Mouse (Mus musculus): Measurements from ENCODE around the gene Farp2. TPM values are rescaled to one million over a fixed set of nuclear protein-coding genes. Genes with fewer than 3 reads are reported as not detected.
A peak's percentile ranks its signal among the peaks of the same experiment; 100 is the strongest.

Gene Farp2
- polyA plus RNA-seq, 1 experiment from 2014 or later = 2.7 TPM

DNA sequence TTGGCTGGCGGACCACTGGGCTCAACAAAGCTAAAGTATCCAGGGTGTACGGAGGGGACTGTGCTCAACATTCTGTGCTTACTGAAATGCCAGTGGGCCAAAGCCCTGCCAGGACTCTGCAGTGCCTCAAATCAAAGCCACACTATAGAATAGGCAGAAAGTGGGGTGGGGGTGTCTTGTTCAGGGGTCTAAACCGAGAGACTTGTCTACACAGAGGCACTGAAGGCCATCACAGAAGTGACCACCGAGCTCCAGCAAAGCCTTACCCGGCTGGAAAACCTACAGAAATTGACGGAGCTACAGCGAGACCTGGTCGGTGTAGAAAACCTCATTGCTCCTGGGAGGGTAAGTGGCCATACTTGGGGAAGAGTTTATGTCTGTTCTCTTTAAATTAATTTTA lies 97.9 kb downstream of the Farp2 start:
- Histone ChIP-seq H3K27ac (no peak overlapping the region), H3K4me2 (no peak overlapping the region), H3K9ac (no peak overlapping the region), H3K4me1 (no peaks in the 10 kb centered on the region), H3K27me3 (no peaks in the 10 kb centered on the region), H3K36me3 (ENCODE audit: poor library complexity, severe bottlenecking) (no peaks in the 10 kb centered on the region), H3K9me3 (replicated peaks) (no peaks in the 10 kb centered on the region), H3K4me3 (no peak overlapping the region)
- no peak for ATAC-seq
- WGBS = 81% methylated on average over 8 of the region's 8 CpGs

DNA sequence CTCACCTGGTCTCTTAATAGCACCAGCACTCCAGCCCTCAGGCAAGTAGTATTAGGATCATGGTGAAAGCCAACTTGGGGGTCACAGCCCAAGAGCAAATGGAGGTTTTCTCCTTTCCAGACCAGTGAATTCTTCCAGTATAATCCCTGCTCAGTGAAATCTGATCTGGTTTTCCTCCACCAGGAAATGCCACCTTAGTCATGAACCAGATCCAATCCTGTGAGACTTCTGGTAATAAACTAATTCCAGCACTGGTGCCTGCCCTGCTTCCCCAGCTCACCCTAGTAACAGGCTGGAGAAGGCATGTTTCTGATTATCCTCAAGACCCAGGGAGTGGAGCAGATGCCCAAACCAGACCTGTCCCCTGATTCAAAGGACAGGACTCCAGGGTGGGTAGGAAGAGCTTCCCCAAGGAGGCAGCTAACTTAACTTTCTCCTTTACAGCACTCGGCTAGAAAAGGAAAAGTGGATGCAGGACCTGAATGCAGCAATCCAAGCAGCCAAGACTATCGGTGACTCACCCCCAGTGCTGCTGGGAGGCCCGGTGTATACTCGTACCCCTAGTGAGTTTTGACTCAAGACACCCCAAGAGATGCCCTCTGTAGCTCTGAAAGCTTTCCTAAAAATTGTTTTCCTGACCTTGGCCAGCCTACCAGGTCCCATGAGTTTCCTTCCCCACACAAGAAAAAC lies 106.3 kb downstream of the Farp2 start:
- no peak overlapping the region for H3K4me3 ChIP-seq
- H3K36me3 ChIP-seq (ENCODE audit: poor library complexity, severe bottlenecking) = peaks cover 36% of the 10 kb centered on the region
- no peaks in the 10 kb centered on the region for H3K4me1 ChIP-seq
- H3K27ac ChIP-seq = no peak overlapping the region
- ATAC-seq = no peak
- no peaks in the 10 kb centered on the region for H3K27me3 ChIP-seq
- no peak overlapping the region for H3K9ac ChIP-seq
- no peaks in the 10 kb centered on the region for H3K9me3 ChIP-seq (replicated peaks)
- WGBS = 89% methylated on average over 4 of the region's 4 CpGs
- no peak overlapping the region for H3K4me2 ChIP-seq

DNA sequence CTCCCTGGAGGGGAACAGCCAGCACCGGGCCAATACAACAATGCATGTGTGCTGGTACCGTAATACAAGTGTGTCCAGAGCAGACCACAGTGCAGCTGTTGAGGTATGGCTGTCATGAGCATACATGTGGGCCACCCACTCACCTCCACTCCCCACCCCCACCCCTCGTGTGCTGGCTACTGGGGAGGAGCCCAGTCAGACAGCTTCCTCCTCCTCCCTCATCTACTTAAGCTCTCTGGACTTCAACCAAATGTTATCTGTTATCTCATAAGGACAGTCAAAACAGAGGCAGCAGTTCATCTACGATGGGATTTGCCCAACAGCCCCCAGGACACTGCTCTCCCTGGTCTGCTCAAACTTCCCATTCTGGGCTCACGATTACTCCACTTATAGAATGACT lies 107.1 kb downstream of the Farp2 start:
- no peaks in the 10 kb centered on the region for H3K4me1 ChIP-seq
- H3K27me3 ChIP-seq = no peaks in the 10 kb centered on the region
- no peaks in the 10 kb centered on the region for H3K9me3 ChIP-seq (replicated peaks)
- ATAC-seq = peak; percentile 31; the same call in 1 of the 2 replicates
- no peak overlapping the region for H3K4me3 ChIP-seq
- peaks cover 44% of the 10 kb centered on the region for H3K36me3 ChIP-seq (ENCODE audit: poor library complexity, severe bottlenecking)
- no peak overlapping the region for H3K9ac ChIP-seq
- WGBS = 88% methylated on average over 5 of the region's 5 CpGs
- no peak overlapping the region for H3K4me2 ChIP-seq
- H3K27ac ChIP-seq = no peak overlapping the region

DNA sequence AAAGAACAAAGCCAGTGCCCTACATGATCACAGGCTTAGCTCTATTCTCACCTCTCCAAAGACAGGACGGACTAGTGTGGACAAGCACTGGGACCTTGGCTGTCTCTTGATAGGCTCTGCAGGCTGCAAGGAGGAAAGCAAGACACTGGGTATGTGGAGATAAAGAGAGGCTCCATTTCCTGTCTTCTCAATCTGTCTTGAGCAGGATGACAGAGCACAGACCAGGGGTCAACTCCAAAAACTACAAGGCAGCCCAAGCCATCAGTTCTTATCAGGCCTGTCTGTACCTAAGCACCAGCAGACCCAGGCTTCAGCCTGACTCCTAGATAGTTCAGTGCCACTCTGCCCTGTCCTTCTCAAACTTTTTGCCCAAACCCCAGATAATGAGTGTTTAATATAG lies 112.6 kb downstream of the Farp2 start:
- H3K27ac ChIP-seq = no peak overlapping the region
- H3K27me3 ChIP-seq = no peaks in the 10 kb centered on the region
- 100% methylated on average over 1 of the region's 1 CpGs for WGBS
- no peak overlapping the region for H3K9ac ChIP-seq
- H3K4me1 ChIP-seq = no peaks in the 10 kb centered on the region
- peaks cover 93% of the 10 kb centered on the region for H3K36me3 ChIP-seq (ENCODE audit: poor library complexity, severe bottlenecking)
- no peak for ATAC-seq
- H3K4me2 ChIP-seq = no peak overlapping the region
- no peak overlapping the region for H3K4me3 ChIP-seq
- no peaks in the 10 kb centered on the region for H3K9me3 ChIP-seq (replicated peaks)

DNA sequence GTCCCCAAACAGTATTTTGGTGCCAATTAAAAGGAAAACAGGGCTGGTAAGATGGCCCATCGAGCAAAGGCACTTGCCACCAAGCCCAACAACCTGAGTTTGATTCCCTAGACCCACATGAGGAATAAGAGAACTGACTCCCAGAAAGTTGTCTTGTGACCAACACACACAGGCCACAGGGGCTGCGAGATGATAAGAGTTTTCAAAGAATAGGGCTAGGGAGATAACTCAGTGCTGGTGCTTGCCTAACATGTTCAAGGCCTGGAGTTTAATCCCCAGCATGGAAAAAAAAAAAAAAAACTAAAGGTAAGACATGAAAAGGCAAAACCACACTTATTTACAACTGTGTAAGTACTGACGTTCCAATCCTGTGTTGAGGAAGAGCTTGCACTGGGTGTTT lies 118.9 kb downstream of the Farp2 start:
- 95% methylated on average over 3 of the region's 3 CpGs for WGBS
- Histone ChIP-seq H3K27ac (no peak overlapping the region), H3K9ac (no peak overlapping the region), H3K4me2 (no peak overlapping the region), H3K36me3 (ENCODE audit: poor library complexity, severe bottlenecking) (peaks cover 44% of the 10 kb centered on the region), H3K4me3 (no peak overlapping the region), H3K27me3 (no peaks in the 10 kb centered on the region), H3K9me3 (replicated peaks) (no peaks in the 10 kb centered on the region), H3K4me1 (peaks cover 21% of the 10 kb centered on the region)
- ATAC-seq = no peak

DNA sequence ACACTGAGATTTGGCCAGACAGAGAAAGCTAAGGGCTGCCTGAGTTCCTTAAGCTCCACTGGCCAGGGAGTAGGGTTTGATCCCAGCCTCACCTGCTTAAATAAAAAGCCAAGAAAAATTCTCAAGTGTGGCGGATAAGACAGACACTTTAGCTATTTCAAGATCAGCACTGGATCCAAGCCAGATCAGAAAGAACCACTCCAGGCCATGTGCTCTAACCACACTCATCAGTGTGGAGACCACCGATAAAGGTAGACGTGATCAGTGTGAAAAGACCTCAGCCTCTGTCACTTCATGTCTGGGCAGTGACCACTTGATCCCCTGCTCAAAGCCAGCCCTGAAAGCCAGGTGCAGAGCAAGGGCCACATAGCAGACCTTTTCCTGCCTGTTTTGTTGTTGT lies 120.8 kb downstream of the Farp2 start:
- WGBS = 94% methylated on average over 3 of the region's 3 CpGs
- H3K27ac ChIP-seq = no peak overlapping the region

DNA sequence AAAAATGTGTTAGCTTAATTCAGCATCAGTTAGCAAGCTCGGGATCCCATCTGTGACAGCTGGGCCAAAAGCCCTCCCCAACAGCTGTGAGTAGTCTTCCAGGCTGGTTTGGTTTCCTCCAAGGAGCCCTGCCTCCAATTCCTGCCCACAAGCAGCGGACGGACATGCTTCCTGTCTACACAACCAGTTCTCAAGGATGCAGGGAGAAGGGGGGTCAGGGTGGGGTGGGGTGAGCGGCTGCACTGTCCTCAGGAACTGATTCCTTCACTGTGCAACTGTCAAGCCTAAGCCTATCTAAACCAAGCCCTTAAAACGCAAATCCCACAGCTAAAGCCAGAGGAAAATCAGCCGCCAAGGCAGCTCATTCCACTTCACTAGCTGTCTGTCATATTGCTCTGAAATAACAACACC lies 122.6 kb downstream of the Farp2 start:
- H3K9ac ChIP-seq = peak overlapping the region; percentile 94
- H3K4me3 ChIP-seq = peak overlapping the region; percentile 98
- peak overlapping the region; percentile 97 for H3K4me2 ChIP-seq
- H3K4me1 ChIP-seq = peaks cover 25% of the 10 kb centered on the region
- H3K27me3 ChIP-seq = no peaks in the 10 kb centered on the region
- H3K27ac ChIP-seq = peak overlapping the region; percentile 81; the same call in 1 of the 2 replicates
- no peak for ATAC-seq
- WGBS = 11% methylated on average over 6 of the region's 6 CpGs
- no peaks in the 10 kb centered on the region for H3K9me3 ChIP-seq (replicated peaks)
- H3K36me3 ChIP-seq (ENCODE audit: poor library complexity, severe bottlenecking) = peaks cover 8% of the 10 kb centered on the region

More for the DNA sequence above, 120.8 kb downstream of the Farp2 start:
- Histone ChIP-seq H3K9ac (no peak overlapping the region), H3K4me2 (no peak overlapping the region), H3K27me3 (no peaks in the 10 kb centered on the region), H3K9me3 (replicated peaks) (no peaks in the 10 kb centered on the region), H3K4me3 (no peak overlapping the region), H3K36me3 (ENCODE audit: poor library complexity, severe bottlenecking) (peaks cover 25% of the 10 kb centered on the region), H3K4me1 (peaks cover 25% of the 10 kb centered on the region)
- ATAC-seq = no peak

DNA sequence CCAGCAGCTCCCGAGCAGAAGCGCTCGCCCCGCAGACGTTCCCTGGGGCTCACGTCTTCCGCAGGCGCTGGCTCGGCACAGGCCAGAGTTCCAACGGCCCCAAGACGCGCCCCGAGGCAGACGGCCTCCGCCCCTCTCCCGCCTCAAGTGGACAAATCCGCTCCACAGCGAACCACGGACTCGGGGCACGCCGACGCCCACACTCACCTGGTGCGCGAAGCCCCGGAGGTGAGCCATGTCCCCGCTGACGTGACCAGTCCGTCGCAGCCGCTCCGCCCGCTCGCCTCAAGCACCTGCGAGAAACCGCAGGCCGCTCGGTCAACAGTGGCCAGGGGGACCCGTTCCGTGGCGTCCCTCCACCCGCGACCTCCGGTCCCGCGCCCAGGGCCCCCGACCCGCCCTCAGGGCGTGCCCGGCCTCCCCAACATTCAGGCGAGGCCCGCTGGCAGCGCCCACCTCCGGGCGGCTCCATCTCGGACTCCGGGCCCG lies 123.3 kb downstream of the Farp2 start:
- Histone ChIP-seq H3K9me3 (replicated peaks) (no peaks in the 10 kb centered on the region), H3K4me3 (peak overlapping the region; percentile 98), H3K4me2 (peak overlapping the region; percentile 97), H3K4me1 (peaks cover 25% of the 10 kb centered on the region), H3K9ac (peak overlapping the region; percentile 94), H3K27me3 (no peaks in the 10 kb centered on the region), H3K27ac (peak overlapping the region; percentile 81), H3K36me3 (ENCODE audit: poor library complexity, severe bottlenecking) (peaks cover 8% of the 10 kb centered on the region)
- no peak for ATAC-seq
- WGBS = 0% methylated on average over 54 of the region's 58 CpGs

DNA sequence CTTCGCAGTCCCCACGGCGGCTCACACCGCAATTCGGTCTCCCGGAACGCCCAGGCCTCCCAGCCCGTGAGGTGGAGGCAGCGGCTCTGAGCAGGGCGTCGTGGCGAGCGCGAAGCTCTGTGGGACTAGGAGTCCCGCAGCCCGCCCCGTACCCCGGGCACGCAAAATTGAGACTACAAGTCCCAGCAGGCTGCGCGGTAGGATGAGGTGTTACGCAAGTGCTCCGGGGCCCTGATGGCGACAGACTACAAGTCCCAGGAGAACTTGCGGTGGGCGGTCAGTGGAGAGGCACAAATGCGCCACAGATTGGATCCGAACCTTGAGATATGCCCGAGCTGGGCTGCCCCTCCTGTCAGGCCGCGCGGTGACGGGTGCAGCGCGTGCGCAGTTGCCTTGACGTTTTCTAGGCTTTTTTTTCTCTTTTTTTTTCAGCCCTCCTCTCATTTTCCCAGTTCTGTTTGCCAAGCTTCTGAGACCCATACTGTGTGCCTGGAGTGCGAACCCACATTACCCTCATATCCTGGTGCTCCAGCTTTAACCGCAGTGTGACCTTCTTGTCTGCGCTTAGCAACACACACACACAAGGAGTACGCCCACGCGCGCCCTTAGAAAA lies 123.8 kb downstream of the Farp2 start:
- H3K4me2 ChIP-seq = peak overlapping the region; percentile 97
- peak overlapping the region; percentile 98 for H3K4me3 ChIP-seq
- no peaks in the 10 kb centered on the region for H3K27me3 ChIP-seq
- H3K4me1 ChIP-seq = peaks cover 25% of the 10 kb centered on the region
- H3K9me3 ChIP-seq (replicated peaks) = no peaks in the 10 kb centered on the region
- H3K27ac ChIP-seq = peak overlapping the region; percentile 84
- H3K36me3 ChIP-seq (ENCODE audit: poor library complexity, severe bottlenecking) = peaks cover 8% of the 10 kb centered on the region
- 2% methylated on average over 42 of the region's 44 CpGs for WGBS
- peak; percentile 99 for ATAC-seq
- H3K9ac ChIP-seq = peak overlapping the region; percentile 94

DNA sequence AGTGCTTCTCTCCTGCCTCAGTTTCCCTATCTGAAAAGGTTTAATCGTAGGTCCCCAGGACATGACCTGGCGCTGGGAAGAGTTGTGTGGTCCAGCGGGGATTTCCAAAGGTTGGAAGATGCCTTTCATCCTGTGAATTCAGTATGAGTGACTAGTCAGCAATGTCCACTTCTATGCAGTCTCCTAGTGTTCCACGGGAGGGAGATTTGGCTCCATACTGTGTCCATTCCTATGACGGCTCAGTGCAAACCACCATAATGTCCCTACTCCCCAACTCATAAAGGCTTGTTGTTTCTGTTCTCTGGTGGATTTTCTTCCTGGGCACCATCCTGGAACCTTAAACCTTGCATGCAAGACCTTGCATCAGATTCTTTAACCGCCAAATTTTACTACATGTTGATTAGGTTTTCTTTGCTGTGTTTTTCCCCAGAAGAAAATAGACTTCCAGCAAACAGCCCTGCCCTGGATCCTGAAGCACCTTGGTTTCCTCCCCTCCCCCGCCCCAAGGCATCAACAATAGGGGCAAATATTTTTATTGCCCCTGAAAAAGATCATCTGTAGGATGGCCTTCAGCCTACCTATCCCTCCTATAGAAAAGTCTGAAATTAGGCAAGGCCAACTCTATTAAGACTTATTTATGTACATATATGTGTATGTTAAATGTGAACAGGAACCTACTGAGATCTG lies 124.5 kb downstream of the Farp2 start:
- peak overlapping the region; percentile 60 for H3K9ac ChIP-seq
- H3K4me1 ChIP-seq = peaks cover 25% of the 10 kb centered on the region
- no peaks in the 10 kb centered on the region for H3K9me3 ChIP-seq (replicated peaks)
- peaks cover 8% of the 10 kb centered on the region for H3K36me3 ChIP-seq (ENCODE audit: poor library complexity, severe bottlenecking)
- ATAC-seq = peak; percentile 11
- peak overlapping the region; percentile 97 for H3K4me2 ChIP-seq
- H3K27me3 ChIP-seq = no peaks in the 10 kb centered on the region
- WGBS = 33% methylated on average over 7 of the region's 7 CpGs
- H3K27ac ChIP-seq = peak overlapping the region; percentile 84
- H3K4me3 ChIP-seq = peak overlapping the region; percentile 98

DNA sequence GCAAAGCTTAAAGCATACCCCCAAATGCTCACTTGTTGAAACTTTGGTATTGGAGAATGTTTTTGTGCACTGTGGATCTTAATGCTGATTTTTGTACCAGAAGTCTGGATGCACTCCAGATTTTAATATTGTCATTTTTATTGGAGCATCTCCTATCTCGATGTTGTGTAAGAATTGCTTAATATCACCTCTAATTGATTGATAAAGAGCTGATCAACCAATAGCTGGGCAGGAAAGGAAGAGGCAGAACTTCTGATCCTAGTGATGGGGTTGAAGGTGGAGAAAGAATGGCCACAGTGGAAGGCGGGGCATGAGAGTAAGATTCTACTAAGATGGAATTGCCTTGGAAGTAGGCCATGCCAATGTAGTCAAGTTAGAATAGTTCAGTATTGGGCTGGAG lies 130.1 kb downstream of the Farp2 start:
- H3K27ac ChIP-seq = no peak overlapping the region
- no peak overlapping the region for H3K9ac ChIP-seq
- 0 out of 2 replicates have a peak, but pooled peaks cover 2% of the 10 kb centered on the region for H3K9me3 ChIP-seq (replicated peaks)
- no peaks in the 10 kb centered on the region for H3K27me3 ChIP-seq
- no peaks in the 10 kb centered on the region for H3K36me3 ChIP-seq (ENCODE audit: poor library complexity, severe bottlenecking)
- 100% methylated on average over 2 of the region's 2 CpGs for WGBS
- ATAC-seq = no peak
- no peak overlapping the region for H3K4me3 ChIP-seq
- no peak overlapping the region for H3K4me2 ChIP-seq
- H3K4me1 ChIP-seq = no peaks in the 10 kb centered on the region

DNA sequence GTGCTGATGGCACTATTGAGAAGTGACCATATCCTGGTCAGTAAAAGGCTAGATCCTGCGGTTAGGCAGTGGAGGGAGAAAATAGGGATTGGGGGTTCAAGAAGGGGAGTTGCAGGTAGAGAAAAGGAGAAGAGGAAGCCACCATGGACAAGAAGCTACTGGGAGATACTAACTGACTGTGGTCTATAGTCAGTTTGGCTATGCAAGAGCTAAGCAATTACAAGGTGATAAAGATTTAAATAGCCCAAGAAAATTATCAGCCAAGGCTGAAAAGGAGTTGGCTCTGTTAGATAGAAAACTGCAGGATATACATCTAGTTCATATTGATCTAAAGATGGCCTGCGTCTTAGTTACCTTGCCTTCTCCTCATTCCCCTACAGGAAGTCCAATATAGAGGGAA lies 130.8 kb downstream of the Farp2 start:
- ATAC-seq = no peak
- Histone ChIP-seq H3K4me1 (no peaks in the 10 kb centered on the region), H3K9me3 (replicated peaks) (0 out of 2 replicates have a peak, but pooled peaks cover 2% of the 10 kb centered on the region), H3K4me3 (no peak overlapping the region), H3K27me3 (no peaks in the 10 kb centered on the region), H3K27ac (no peak overlapping the region), H3K36me3 (ENCODE audit: poor library complexity, severe bottlenecking) (no peaks in the 10 kb centered on the region), H3K4me2 (no peak overlapping the region), H3K9ac (no peak overlapping the region)
- 90% methylated on average over 2 of the region's 2 CpGs for WGBS

Data from forebrain, embryonic 13.5 days (tissue).